Mouse (Mus musculus): ENCODE data around the gene D230025D16Rik. TPM values are rescaled to one million over a fixed set of nuclear protein-coding genes. Genes with fewer than 3 reads are reported as not detected.
A peak's percentile ranks its signal among the peaks of the same experiment; 100 is the strongest.

Gene D230025D16Rik
- polyA plus RNA-seq, 1 experiment from 2014 or later = 17.7 TPM

- peaks cover 23% of the 10 kb centered on the region for H3K4me1 ChIP-seq (replicated peaks)
- peaks cover 28% of the 10 kb centered on the region for H3K36me3 ChIP-seq
- H3K9ac ChIP-seq = peak within 1 kb of the TSS; percentile 97
- no peaks in the 10 kb centered on the region for H3K27me3 ChIP-seq
- ATAC-seq (replicated peaks; ENCODE audit: insufficient number of reproducible peaks, insufficient read depth, low FRiP score, low read depth) = peak; percentile 85
- no peaks in the 10 kb centered on the region for H3K9me3 ChIP-seq (replicated peaks)
- WGBS = under 1% methylated on average over 58 of the region's 58 CpGs
- peak within 1 kb of the TSS; percentile 86 for H3K4me2 ChIP-seq
- peak within 1 kb of the TSS; percentile 83 for H3K27ac ChIP-seq
- H3K4me3 ChIP-seq = peak within 1 kb of the TSS; percentile 99
Measured at GRCm38 (mm10) chr8:105297511-105298192, 72.7 kb downstream of the D230025D16Rik start, which contains the start of gene E2f4. Gene E2f4, plus strand, starts transcription at chr8:105297663.

GRCm38 (mm10) chr8:105298351-105299252, 73.7 kb downstream of the D230025D16Rik start:
- peak overlapping the region; percentile 86 for H3K4me2 ChIP-seq
- peak overlapping the region; percentile 99 for H3K4me3 ChIP-seq
- H3K4me1 ChIP-seq (replicated peaks) = peaks cover 25% of the 10 kb centered on the region
- no peaks in the 10 kb centered on the region for H3K9me3 ChIP-seq (replicated peaks)
- peak overlapping the region; percentile 97 for H3K9ac ChIP-seq
- no peaks in the 10 kb centered on the region for H3K27me3 ChIP-seq
- ATAC-seq (replicated peaks; ENCODE audit: insufficient number of reproducible peaks, insufficient read depth, low FRiP score, low read depth) = no peak
- WGBS = 46% methylated on average over 18 of the region's 18 CpGs
- H3K36me3 ChIP-seq = peaks cover 31% of the 10 kb centered on the region
- H3K27ac ChIP-seq = peak overlapping the region; percentile 83

DNA sequence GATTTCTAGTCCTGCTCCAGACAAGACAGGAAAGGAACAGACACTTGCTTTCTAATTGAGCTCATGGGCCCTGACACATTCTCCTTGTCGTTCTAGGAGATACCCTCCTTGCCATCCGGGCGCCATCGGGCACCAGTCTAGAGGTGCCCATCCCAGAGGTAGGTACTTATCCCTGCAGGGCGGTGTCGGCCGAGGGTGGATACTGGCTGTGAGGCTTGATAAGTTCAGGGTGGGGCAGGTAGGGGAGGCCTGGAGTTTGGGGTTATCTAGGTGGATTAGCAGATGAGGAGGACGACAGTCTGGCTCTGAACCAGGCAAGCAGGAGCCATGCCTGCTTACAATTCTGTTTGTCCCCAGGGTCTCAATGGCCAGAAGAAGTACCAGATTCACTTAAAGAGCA, 75.0 kb downstream of the D230025D16Rik start:
- Histone ChIP-seq H3K4me1 (replicated peaks) (peaks cover 38% of the 10 kb centered on the region), H3K27me3 (no peaks in the 10 kb centered on the region), H3K4me2 (no peak overlapping the region), H3K9ac (no peak overlapping the region), H3K36me3 (peaks cover 33% of the 10 kb centered on the region), H3K9me3 (replicated peaks) (no peaks in the 10 kb centered on the region), H3K4me3 (no peak overlapping the region), H3K27ac (no peak overlapping the region)
- ATAC-seq (replicated peaks; ENCODE audit: insufficient number of reproducible peaks, insufficient read depth, low FRiP score, low read depth) = no peak
- 88% methylated on average over 8 of the region's 8 CpGs for WGBS

Other genes starting within 250 kb of the D230025D16Rik start
- not detected in 2 replicates for gene Ces2h, start 224.3 kb upstream of the D230025D16Rik start, polyA plus RNA-seq (2015; fragmentation: Nextera tagmentation; extraction: Ambion mirVana)
- gene Ces3a, start 176.5 kb upstream of the D230025D16Rik start, polyA plus RNA-seq (2015; fragmentation: Nextera tagmentation; extraction: Ambion mirVana) = not detected in 2 replicates
- 0.22 and 0.23 TPM in 2 replicates for gene Ces3b, start 141.4 kb upstream of the D230025D16Rik start, polyA plus RNA-seq (2015; fragmentation: Nextera tagmentation; extraction: Ambion mirVana)
- gene Ces4a, start 93.3 kb upstream of the D230025D16Rik start, polyA plus RNA-seq (2015; fragmentation: Nextera tagmentation; extraction: Ambion mirVana) = not detected in 2 replicates
- 39.2 and 40.1 TPM in 2 replicates for gene Cbfb, start 54.5 kb upstream of the D230025D16Rik start, polyA plus RNA-seq (2015; fragmentation: Nextera tagmentation; extraction: Ambion mirVana)
- 13.6 and 17.6 TPM in 2 replicates for gene B3gnt9, start 30.0 kb downstream of the D230025D16Rik start, polyA plus RNA-seq (2015; fragmentation: Nextera tagmentation; extraction: Ambion mirVana)
- gene Tradd, start 39.5 kb downstream of the D230025D16Rik start, polyA plus RNA-seq (2015; fragmentation: Nextera tagmentation; extraction: Ambion mirVana) = 17.9 and 24.0 TPM in 2 replicates
- gene Fbxl8, start 39.5 kb downstream of the D230025D16Rik start, polyA plus RNA-seq (2015; fragmentation: Nextera tagmentation; extraction: Ambion mirVana) = 3.1 and 4.5 TPM in 2 replicates
- 0.13 and 0.30 TPM in 2 replicates for gene Hsf4, start 44.7 kb downstream of the D230025D16Rik start, polyA plus RNA-seq (2015; fragmentation: Nextera tagmentation; extraction: Ambion mirVana)
- 3.8 and 4.7 TPM in 2 replicates for gene Nol3, start 51.0 kb downstream of the D230025D16Rik start, polyA plus RNA-seq (2015; fragmentation: Nextera tagmentation; extraction: Ambion mirVana)
- gene 4931428F04Rik, start 64.7 kb downstream of the D230025D16Rik start, polyA plus RNA-seq (2015; fragmentation: Nextera tagmentation; extraction: Ambion mirVana) = 4.9 and 6.7 TPM in 2 replicates
- gene Exoc3l, start 71.0 kb downstream of the D230025D16Rik start, polyA plus RNA-seq (2015; fragmentation: Nextera tagmentation; extraction: Ambion mirVana) = 12.3 and 14.2 TPM in 2 replicates
- gene E2f4, start 72.5 kb downstream of the D230025D16Rik start, polyA plus RNA-seq (2015; fragmentation: Nextera tagmentation; extraction: Ambion mirVana) = 38.3 and 61.5 TPM in 2 replicates
- gene Elmo3, start 80.5 kb downstream of the D230025D16Rik start, polyA plus RNA-seq (2015; fragmentation: Nextera tagmentation; extraction: Ambion mirVana) = 2.3 and 4.6 TPM in 2 replicates
- gene Lrrc29, start 101.1 kb downstream of the D230025D16Rik start, polyA plus RNA-seq (2015; fragmentation: Nextera tagmentation; extraction: Ambion mirVana) = 0.62 and 1.0 TPM in 2 replicates
- gene Tmem208, start 101.2 kb downstream of the D230025D16Rik start, polyA plus RNA-seq (2015; fragmentation: Nextera tagmentation; extraction: Ambion mirVana) = 73.0 and 89.2 TPM in 2 replicates
- gene Fhod1, start 122.8 kb downstream of the D230025D16Rik start, polyA plus RNA-seq (2015; fragmentation: Nextera tagmentation; extraction: Ambion mirVana) = 1.4 and 2.3 TPM in 2 replicates
- gene Slc9a5, start 123.7 kb downstream of the D230025D16Rik start, polyA plus RNA-seq (2015; fragmentation: Nextera tagmentation; extraction: Ambion mirVana) = 0.94 and 2.0 TPM in 2 replicates
- 0.14 and 0.19 TPM in 2 replicates for gene Plekhg4, start 148.1 kb downstream of the D230025D16Rik start, polyA plus RNA-seq (2015; fragmentation: Nextera tagmentation; extraction: Ambion mirVana)
- gene Kctd19, start 188.4 kb downstream of the D230025D16Rik start, polyA plus RNA-seq (2015; fragmentation: Nextera tagmentation; extraction: Ambion mirVana) = 0.09 and 0.11 TPM in 2 replicates
- 0.08 and 0.19 TPM in 2 replicates for gene Lrrc36, start 188.4 kb downstream of the D230025D16Rik start, polyA plus RNA-seq (2015; fragmentation: Nextera tagmentation; extraction: Ambion mirVana)
- gene Tppp3, start 246.4 kb downstream of the D230025D16Rik start, polyA plus RNA-seq (2015; fragmentation: Nextera tagmentation; extraction: Ambion mirVana) = 27.5 and 39.8 TPM in 2 replicates